Mouse (Mus musculus): ENCODE results near the gene Creg2.

- no peak for TF ChIP-seq CTCF (IDR thresholded peaks at IDR 0.05; ENCODE audit: low read depth, low read length)
- no peak for TF ChIP-seq POLR2A (IDR thresholded peaks at IDR 0.05; ENCODE audit: extremely low read depth, insufficient read depth, low read length)
Measured at GRCm38 (mm10) chr1:39578446-39578845, 72.8 kb downstream of the Creg2 start.
